30 mouse cellular contexts compared by ENCODE assay signal in the genomic region with DNA sequence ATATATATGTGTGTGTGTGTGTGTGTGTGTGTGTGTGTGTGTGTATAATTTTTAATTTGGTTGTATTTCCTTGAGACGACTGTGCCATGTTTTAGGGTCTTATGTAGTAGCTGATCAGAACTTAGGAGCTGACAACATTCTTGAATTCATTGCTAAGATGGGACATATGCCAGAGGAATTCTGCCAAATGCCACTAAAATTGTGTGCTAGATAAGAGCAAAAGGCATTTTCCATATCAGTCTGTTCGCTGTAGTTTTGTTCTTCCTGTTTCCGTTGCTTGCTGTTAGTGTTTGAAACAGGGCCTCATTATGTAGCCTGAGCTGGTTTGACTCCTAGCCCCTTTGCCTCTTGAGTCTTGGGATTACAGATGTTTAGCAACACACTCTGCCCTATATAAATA.
DNase-seq lines count a peak whose midpoint lies in the region; ATAC-seq and TF ChIP-seq lines count a peak whose summit lies in the region.
"Had no signal": no experiment of that assay in that cellular context is flagged by ENCODE, and none has a peak within 500 bp of the region (broad histone marks: within the 10 kb centered on the region; RNA-seq: fewer than 3 reads in every experiment).

No protein-coding gene starts in this region.

- H3K9ac ChIP-seq in hindbrain, embryonic 13.5 days: no peak overlapping the region
- H3K9ac ChIP-seq in liver, embryonic 12.5 days: no peak overlapping the region
- H3K9ac ChIP-seq: heart, embryonic 12.5 days; hindbrain, embryonic 14.5 days; limb, embryonic 13.5 days; liver, postnatal 0 days; neural tube, embryonic 15.5 days; stomach, embryonic 15.5 days had no signal

- H3K9me3 ChIP-seq in hindbrain, embryonic 13.5 days: no peaks in the 10 kb centered on the region
- H3K9me3 ChIP-seq in liver, embryonic 12.5 days (replicated peaks): no peaks in the 10 kb centered on the region
- H3K9me3 ChIP-seq: G1E; heart, embryonic 12.5 days; limb, embryonic 13.5 days; neural tube, embryonic 15.5 days; stomach, embryonic 15.5 days had no signal

- peak; percentile 50 for DNase-seq in cerebellum, adult 9-10 months
- DNase-seq in cerebellum, adult 8-10 months: no peak
- DNase-seq in layer of hippocampus, adult 2 months (ENCODE audit: low spot score in 2 of 2): peak; percentile 33 to 37
- no peak for DNase-seq in layer of hippocampus, adult 11-12 months (ENCODE audit: low spot score)
- DNase-seq in brain, adult 2 months (ENCODE audit: low read depth, low spot score): peak; percentile 76
- DNase-seq: adrenal gland, postnatal 25 days; cerebellum, postnatal 14 days; gastrocnemius, adult 2 months; gastrocnemius, postnatal 36 days; heart, adult 18-20 months; heart, postnatal 4 days; kidney, adult 9 months; kidney, postnatal 10 days; liver, postnatal 0 days; lung, postnatal 10 days; midbrain, embryonic 14.5 days; retina, postnatal 1 day; right cerebral cortex, postnatal 25 days had no signal

- H3K4me1 ChIP-seq in hindbrain, embryonic 13.5 days (replicated peaks): no peaks in the 10 kb centered on the region
- H3K4me1 ChIP-seq in liver, embryonic 12.5 days: no peaks in the 10 kb centered on the region
- H3K4me1 ChIP-seq: limb, embryonic 13.5 days; neural tube, embryonic 15.5 days; stomach, embryonic 15.5 days had no signal

- H3K36me3 ChIP-seq in hindbrain, embryonic 13.5 days: no peaks in the 10 kb centered on the region
- no peaks in the 10 kb centered on the region for H3K36me3 ChIP-seq in liver, embryonic 12.5 days
- H3K36me3 ChIP-seq: G1E; heart, embryonic 12.5 days; limb, embryonic 13.5 days; neural tube, embryonic 15.5 days; stomach, embryonic 15.5 days had no signal

- TF ChIP-seq CTCF in layer of hippocampus, adult 2 months (conservative IDR thresholded peaks at IDR 0.05): no peak

- peak overlapping the region; percentile 65 for H3K27ac ChIP-seq in layer of hippocampus, adult 2 months
- no peak overlapping the region for H3K27ac ChIP-seq in hindbrain, embryonic 13.5 days
- no peak overlapping the region for H3K27ac ChIP-seq in liver, embryonic 12.5 days
- H3K27ac ChIP-seq: gastrocnemius, adult 2 months; hindbrain, embryonic 14.5 days; limb, embryonic 13.5 days; macrophage; neural tube, embryonic 15.5 days; stomach, embryonic 15.5 days had no signal

- ATAC-seq in hindbrain, embryonic 13.5 days (ENCODE audit: low FRiP score): no peak
- no peak for ATAC-seq in liver, embryonic 12.5 days
- ATAC-seq: intestine, postnatal 0 days; liver, postnatal 0 days had no signal

- 85% methylated on average over 3 of the region's 3 CpGs for WGBS in hindbrain, embryonic 13.5 days
- 49% methylated on average over 3 of the region's 3 CpGs for WGBS in liver, embryonic 12.5 days (ENCODE audit: insufficient replicate concordance)

- H3K4me3 ChIP-seq in layer of hippocampus, adult 2 months: no peak overlapping the region
- H3K4me3 ChIP-seq in hindbrain, embryonic 13.5 days: no peak overlapping the region
- H3K4me3 ChIP-seq in liver, embryonic 12.5 days: no peak overlapping the region
- H3K4me3 ChIP-seq: erythroblast, embryonic 14.5 days; gastrocnemius, adult 2 months; heart, embryonic 12.5 days; limb, embryonic 13.5 days; neural tube, embryonic 15.5 days; stomach, embryonic 15.5 days had no signal

- no peaks in the 10 kb centered on the region for H3K27me3 ChIP-seq in hindbrain, embryonic 13.5 days
- H3K27me3 ChIP-seq in liver, embryonic 12.5 days (replicated peaks): no peaks in the 10 kb centered on the region
- H3K27me3 ChIP-seq: heart, embryonic 12.5 days; limb, embryonic 13.5 days; neural tube, embryonic 15.5 days; stomach, embryonic 15.5 days had no signal

- H3K4me2 ChIP-seq in hindbrain, embryonic 13.5 days: no peak overlapping the region
- H3K4me2 ChIP-seq in liver, embryonic 12.5 days: no peak overlapping the region
- H3K4me2 ChIP-seq: heart, embryonic 12.5 days; hindbrain, embryonic 14.5 days; limb, embryonic 13.5 days; liver, embryonic 11.5 days; neural tube, embryonic 15.5 days; stomach, embryonic 15.5 days had no signal

Comparison
In these comparisons a context has a peak if more than half of its experiments do, and no peak if none do; other contexts are left out.
1. DNase-seq: peak in cerebellum, adult 9-10 months (single experiment), layer of hippocampus, adult 2 months (2 of 2) and brain, adult 2 months (single experiment); none in cerebellum, adult 8-10 months (single experiment) and layer of hippocampus, adult 11-12 months (single experiment).